Mouse (Mus musculus) C2C12 (cell line): Measurements from ENCODE around the gene Igfbp7.

ENCODE experiments used
- CTCF ChIP-seq: IDR thresholded peaks from one replicate; pipeline ENCODE4 v1.5.1; 2011; ENCODE audit not compliant: control insufficient read depth, insufficient read depth, insufficient read length
- MAX ChIP-seq: IDR thresholded peaks from one replicate; pipeline ENCODE4 v1.6.1; 2011; ENCODE audit warnings: mild to moderate bottlenecking, control low read depth

GRCm38 (mm10) chr5:77372242-77372641 lies 35.6 kb downstream of the Igfbp7 start:
- TF ChIP-seq CTCF (no peak), MAX (no peak)
